Comparison of ENCODE assay signal across 10 mouse cellular contexts in the genomic region with DNA sequence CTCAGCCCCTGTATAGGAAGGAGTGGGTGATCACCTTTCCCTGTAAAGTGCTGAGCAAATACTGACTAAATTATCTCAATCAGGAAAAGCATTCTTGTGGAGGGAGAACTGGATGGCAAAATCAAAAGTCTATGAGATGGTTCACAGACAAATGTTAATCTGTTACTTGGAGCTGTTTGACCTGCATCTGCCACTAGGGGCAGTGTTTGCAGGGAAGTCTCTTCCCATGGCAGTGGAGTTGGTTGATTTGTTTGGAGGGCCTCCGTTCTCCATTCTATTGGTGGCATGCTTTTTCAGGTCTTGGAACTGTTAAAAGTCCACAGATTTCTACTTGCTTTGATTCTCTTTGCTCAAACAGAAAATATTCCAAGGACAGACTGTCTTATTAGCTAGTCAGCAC.
DNase-seq lines count a peak whose midpoint lies in the region; TF ChIP-seq lines count a peak whose summit lies in the region.
"Had no signal": no experiment of that assay in that cellular context is flagged by ENCODE, and none has a peak within 500 bp of the region (broad histone marks: within the 10 kb centered on the region; RNA-seq: fewer than 3 reads in every experiment).

No protein-coding gene starts in this region.

- peak; percentile 66 to 69 for DNase-seq in cerebellum, postnatal 10 days
- no peak for DNase-seq in cerebellum, adult 9-11 months
- DNase-seq in layer of hippocampus, postnatal 10 days (ENCODE audit: low spot score in 2 of 2) = peak; percentile 37 to 53
- no peak for DNase-seq in layer of hippocampus, adult 9-11 months
- peak; percentile 15 for DNase-seq in thymus, postnatal 4 days
- DNase-seq in thymus, adult 2 months = no peak
- no peak for DNase-seq in urinary bladder, postnatal 4 days (ENCODE audit: low spot score in 2 of 2)
- DNase-seq in urinary bladder, adult 2 months (ENCODE audit: low spot score) = no peak

- no peak overlapping the region for H3K4me3 ChIP-seq in thymus, adult 2 months (ENCODE audit: control insufficient read depth, insufficient read depth, low read length)
- H3K4me3 ChIP-seq: erythroblast, embryonic 14.5 days; midbrain, embryonic 13.5 days had no signal

- no peak overlapping the region for H3K27ac ChIP-seq in thymus, adult 2 months (ENCODE audit: control insufficient read depth, insufficient read depth, low read length)
- H3K27ac ChIP-seq: midbrain, embryonic 13.5 days had no signal

- WGBS in thymus, adult 2 months = 89% methylated on average over 1 of the region's 1 CpGs

- no peak for TF ChIP-seq CTCF in thymus, adult 2 months (IDR thresholded peaks at IDR 0.05; ENCODE audit: borderline replicate concordance, control insufficient read depth, extremely low read depth, insufficient read depth, low read length, poor library complexity)

- no peaks in the 10 kb centered on the region for H3K4me1 ChIP-seq in thymus, adult 2 months (replicated peaks; ENCODE audit: control insufficient read depth, insufficient read depth, low read length)
- H3K4me1 ChIP-seq: midbrain, embryonic 13.5 days had no signal

- TF ChIP-seq POLR2A in thymus, adult 2 months (IDR thresholded peaks at IDR 0.05; ENCODE audit: control insufficient read depth, extremely low read depth, insufficient read depth, low read length, poor library complexity) = no peak

- H3K36me3 ChIP-seq in thymus, adult 2 months (ENCODE audit: control insufficient read depth, insufficient read depth, low read length) = no peaks in the 10 kb centered on the region
- H3K36me3 ChIP-seq: midbrain, embryonic 13.5 days had no signal

- no peaks in the 10 kb centered on the region for H3K27me3 ChIP-seq in thymus, adult 2 months (ENCODE audit: control insufficient read depth, insufficient read depth, low read length)
- H3K27me3 ChIP-seq: midbrain, embryonic 13.5 days had no signal

Comparison
In these comparisons a context has a peak if more than half of its experiments do, and no peak if none do; other contexts are left out.
1. DNase-seq: peak in cerebellum, postnatal 10 days (2 of 2), layer of hippocampus, postnatal 10 days (2 of 2) and thymus, postnatal 4 days (single experiment); none in cerebellum, adult 9-11 months (single experiment), layer of hippocampus, adult 9-11 months (single experiment), thymus, adult 2 months (single experiment), urinary bladder, postnatal 4 days (0 of 2) and urinary bladder, adult 2 months (single experiment).